Mouse (Mus musculus): Measurements from ENCODE around the gene Hoxd10. TPM values are rescaled to one million over a fixed set of nuclear protein-coding genes. Genes with fewer than 3 reads are reported as not detected.

Hoxd10 gene
- polyA plus RNA-seq, 1 experiment from 2014 or later = not detected

- Histone ChIP-seq H3K9ac (ENCODE audit: low read length) (no peak overlapping the region), H3K4me3 (ENCODE audit: low read length) (peak overlapping the region; percentile 44), H3K9me3 (replicated peaks; ENCODE audit: control insufficient read depth, low read length) (no peaks in the 10 kb centered on the region), H3K27ac (ENCODE audit: low read length) (no peak overlapping the region), H3K36me3 (ENCODE audit: control insufficient read depth, insufficient read depth) (no peaks in the 10 kb centered on the region), H3K4me2 (ENCODE audit: low read depth, low read length) (peak overlapping the region; percentile 65), H3K27me3 (ENCODE audit: control insufficient read depth, insufficient read depth, low read length) (peaks cover 90% of the 10 kb centered on the region), H3K4me1 (ENCODE audit: control insufficient read depth, insufficient read depth, low read length) (peaks cover 7% of the 10 kb centered on the region; the same call in 1 of the 2 replicates)
- WGBS = under 1% methylated on average over 86 of the region's 86 CpGs
- ATAC-seq (replicated peaks; ENCODE audit: extremely low read depth, insufficient read depth, low FRiP score) = no peak
Observed at GRCm38 (mm10) chr2:74698201-74699052, 6.7 kb downstream of the Hoxd10 start.

GRCm38 (mm10) chr2:74699053-74699430, 7.3 kb downstream of the Hoxd10 start:
- no peak overlapping the region for H3K4me3 ChIP-seq (ENCODE audit: low read length)
- no peaks in the 10 kb centered on the region for H3K9me3 ChIP-seq (replicated peaks; ENCODE audit: control insufficient read depth, low read length)
- ATAC-seq (replicated peaks; ENCODE audit: extremely low read depth, insufficient read depth, low FRiP score) = no peak
- no peaks in the 10 kb centered on the region for H3K36me3 ChIP-seq (ENCODE audit: control insufficient read depth, insufficient read depth)
- no peak overlapping the region for H3K9ac ChIP-seq (ENCODE audit: low read length)
- H3K4me1 ChIP-seq (ENCODE audit: control insufficient read depth, insufficient read depth, low read length) = peaks cover 7% of the 10 kb centered on the region; the same call in 1 of the 2 replicates
- 2% methylated on average over 17 of the region's 17 CpGs for WGBS
- no peak overlapping the region for H3K4me2 ChIP-seq (ENCODE audit: low read depth, low read length)
- H3K27ac ChIP-seq (ENCODE audit: low read length) = no peak overlapping the region
- peaks cover 90% of the 10 kb centered on the region for H3K27me3 ChIP-seq (ENCODE audit: control insufficient read depth, insufficient read depth, low read length)

- no peak overlapping the region for H3K4me2 ChIP-seq (ENCODE audit: low read depth, low read length)
Observed at GRCm38 (mm10) chr2:74699664-74700545, 8.2 kb downstream of the Hoxd10 start.

GRCm38 (mm10) chr2:74700546-74701112, 8.9 kb downstream of the Hoxd10 start:
- no peak overlapping the region for H3K27ac ChIP-seq (ENCODE audit: low read length)
- no peaks in the 10 kb centered on the region for H3K36me3 ChIP-seq (ENCODE audit: control insufficient read depth, insufficient read depth)
- H3K4me3 ChIP-seq (ENCODE audit: low read length) = no peak overlapping the region
- H3K4me1 ChIP-seq (ENCODE audit: control insufficient read depth, insufficient read depth, low read length) = peaks cover 10% of the 10 kb centered on the region
- peaks cover 89% of the 10 kb centered on the region for H3K27me3 ChIP-seq (ENCODE audit: control insufficient read depth, insufficient read depth, low read length)
- no peaks in the 10 kb centered on the region for H3K9me3 ChIP-seq (replicated peaks; ENCODE audit: control insufficient read depth, low read length)
- H3K9ac ChIP-seq (ENCODE audit: low read length) = no peak overlapping the region
- H3K4me2 ChIP-seq (ENCODE audit: low read depth, low read length) = no peak overlapping the region
- no peak for ATAC-seq (replicated peaks; ENCODE audit: extremely low read depth, insufficient read depth, low FRiP score)
- 8% methylated on average over 22 of the region's 22 CpGs for WGBS

More at GRCm38 (mm10) chr2:74699664-74700545, 8.2 kb downstream of the Hoxd10 start:
- Histone ChIP-seq H3K4me3 (ENCODE audit: low read length) (no peak overlapping the region), H3K9me3 (replicated peaks; ENCODE audit: control insufficient read depth, low read length) (no peaks in the 10 kb centered on the region), H3K4me1 (ENCODE audit: control insufficient read depth, insufficient read depth, low read length) (peaks cover 9% of the 10 kb centered on the region), H3K27me3 (ENCODE audit: control insufficient read depth, insufficient read depth, low read length) (peaks cover 89% of the 10 kb centered on the region), H3K36me3 (ENCODE audit: control insufficient read depth, insufficient read depth) (no peaks in the 10 kb centered on the region), H3K9ac (ENCODE audit: low read length) (no peak overlapping the region), H3K27ac (ENCODE audit: low read length) (no peak overlapping the region)
- ATAC-seq (replicated peaks; ENCODE audit: extremely low read depth, insufficient read depth, low FRiP score) = no peak
- 5% methylated on average over 23 of the region's 23 CpGs for WGBS

- Histone ChIP-seq H3K27me3 (ENCODE audit: control insufficient read depth, insufficient read depth, low read length) (peaks cover 88% of the 10 kb centered on the region), H3K4me3 (ENCODE audit: low read length) (no peak overlapping the region), H3K4me2 (ENCODE audit: low read depth, low read length) (no peak overlapping the region), H3K4me1 (ENCODE audit: control insufficient read depth, insufficient read depth, low read length) (peaks cover 10% of the 10 kb centered on the region), H3K9me3 (replicated peaks; ENCODE audit: control insufficient read depth, low read length) (no peaks in the 10 kb centered on the region), H3K9ac (ENCODE audit: low read length) (no peak overlapping the region), H3K36me3 (ENCODE audit: control insufficient read depth, insufficient read depth) (no peaks in the 10 kb centered on the region), H3K27ac (ENCODE audit: low read length) (no peak overlapping the region)
- ATAC-seq (replicated peaks; ENCODE audit: extremely low read depth, insufficient read depth, low FRiP score) = no peak
- WGBS = 14% methylated on average over 17 of the region's 17 CpGs
Observed at GRCm38 (mm10) chr2:74701949-74702819, 10.5 kb downstream of the Hoxd10 start.

GRCm38 (mm10) chr2:74702820-74703219, 11.1 kb downstream of the Hoxd10 start:
- WGBS = 24% methylated on average over 6 of the region's 6 CpGs
- no peak overlapping the region for H3K27ac ChIP-seq (ENCODE audit: low read length)
- no peak for ATAC-seq (replicated peaks; ENCODE audit: extremely low read depth, insufficient read depth, low FRiP score)

GRCm38 (mm10) chr2:74703317-74703716, 11.6 kb downstream of the Hoxd10 start:
- WGBS = 8% methylated on average over 10 of the region's 10 CpGs
- Histone ChIP-seq H3K4me3 (ENCODE audit: low read length) (no peak overlapping the region), H3K9ac (ENCODE audit: low read length) (no peak overlapping the region), H3K4me2 (ENCODE audit: low read depth, low read length) (no peak overlapping the region), H3K9me3 (replicated peaks; ENCODE audit: control insufficient read depth, low read length) (no peaks in the 10 kb centered on the region), H3K27me3 (ENCODE audit: control insufficient read depth, insufficient read depth, low read length) (peaks cover 89% of the 10 kb centered on the region), H3K36me3 (ENCODE audit: control insufficient read depth, insufficient read depth) (no peaks in the 10 kb centered on the region), H3K27ac (ENCODE audit: low read length) (no peak overlapping the region), H3K4me1 (ENCODE audit: control insufficient read depth, insufficient read depth, low read length) (peaks cover 3% of the 10 kb centered on the region; the same call in 1 of the 2 replicates)
- no peak for ATAC-seq (replicated peaks; ENCODE audit: extremely low read depth, insufficient read depth, low FRiP score)

More at GRCm38 (mm10) chr2:74702820-74703219, 11.1 kb downstream of the Hoxd10 start:
- H3K9ac ChIP-seq (ENCODE audit: low read length) = no peak overlapping the region
- no peaks in the 10 kb centered on the region for H3K36me3 ChIP-seq (ENCODE audit: control insufficient read depth, insufficient read depth)
- H3K4me3 ChIP-seq (ENCODE audit: low read length) = no peak overlapping the region
- H3K4me1 ChIP-seq (ENCODE audit: control insufficient read depth, insufficient read depth, low read length) = peaks cover 7% of the 10 kb centered on the region; the same call in 1 of the 2 replicates
- H3K9me3 ChIP-seq (replicated peaks; ENCODE audit: control insufficient read depth, low read length) = no peaks in the 10 kb centered on the region
- H3K27me3 ChIP-seq (ENCODE audit: control insufficient read depth, insufficient read depth, low read length) = peaks cover 88% of the 10 kb centered on the region
- no peak overlapping the region for H3K4me2 ChIP-seq (ENCODE audit: low read depth, low read length)

- Histone ChIP-seq H3K9ac (ENCODE audit: low read length) (no peak overlapping the region), H3K4me3 (ENCODE audit: low read length) (no peak overlapping the region), H3K27ac (ENCODE audit: low read length) (no peak overlapping the region), H3K4me2 (ENCODE audit: low read depth, low read length) (no peak overlapping the region), H3K9me3 (replicated peaks; ENCODE audit: control insufficient read depth, low read length) (no peaks in the 10 kb centered on the region), H3K27me3 (ENCODE audit: control insufficient read depth, insufficient read depth, low read length) (peaks cover 92% of the 10 kb centered on the region), H3K4me1 (ENCODE audit: control insufficient read depth, insufficient read depth, low read length) (peaks cover 3% of the 10 kb centered on the region; the same call in 1 of the 2 replicates), H3K36me3 (ENCODE audit: control insufficient read depth, insufficient read depth) (no peaks in the 10 kb centered on the region)
- ATAC-seq (replicated peaks; ENCODE audit: extremely low read depth, insufficient read depth, low FRiP score) = no peak
- 4% methylated on average over 26 of the region's 26 CpGs for WGBS
Observed at GRCm38 (mm10) chr2:74703720-74704392, 12.1 kb downstream of the Hoxd10 start.

Measured in heart, embryonic 16.5 days (tissue).